Mouse (Mus musculus): ENCODE data around the gene Coro7.

DNA sequence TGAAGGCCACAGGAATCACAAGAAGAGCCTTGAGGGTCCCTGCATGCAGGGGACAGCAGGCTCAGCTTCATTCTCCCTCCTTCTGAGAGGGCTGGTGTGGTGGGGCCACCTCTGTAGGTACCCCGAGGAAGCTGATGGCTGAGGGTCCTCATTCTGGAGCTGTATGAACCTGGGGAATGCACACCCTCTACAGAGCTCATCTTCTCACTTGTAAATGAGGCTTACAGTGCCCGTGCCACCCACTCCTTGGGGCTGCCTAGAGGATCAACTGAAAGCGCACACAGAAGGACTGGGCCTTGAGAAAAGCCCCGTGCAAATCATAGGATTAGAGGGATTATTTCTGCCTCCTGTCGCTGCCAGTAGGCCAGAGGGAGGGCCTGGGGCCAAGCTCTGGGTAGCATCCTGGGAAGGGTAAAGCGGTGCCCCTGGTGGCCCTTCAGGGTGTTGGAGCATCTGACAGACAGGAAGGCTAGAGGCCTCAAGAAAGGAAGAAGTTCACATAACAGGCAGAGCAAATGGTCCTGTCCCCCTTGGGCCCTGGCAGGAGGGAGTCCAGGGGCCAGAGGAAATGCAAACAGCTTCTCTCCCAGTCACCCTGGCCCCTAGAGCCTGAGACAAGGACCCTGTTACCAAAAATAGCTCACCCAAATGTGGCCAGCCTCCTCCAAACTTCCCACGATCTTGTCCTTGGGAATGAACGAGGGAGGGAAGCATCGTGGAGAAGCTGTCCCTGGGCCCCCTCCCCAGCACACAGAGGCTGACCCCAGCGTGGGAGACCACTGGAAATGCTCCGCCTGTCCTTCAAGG lies 23.6 kb downstream of the Coro7 start:
- peak; percentile 23; the same call in 1 of the 2 replicates for TF ChIP-seq CTCF (IDR thresholded peaks at IDR 0.05; ENCODE audit: borderline replicate concordance, extremely low read depth, insufficient read depth, insufficient read length)
- TF ChIP-seq POLR2A (IDR thresholded peaks at IDR 0.05; ENCODE audit: borderline replicate concordance, extremely low read depth, insufficient read depth, insufficient read length, poor library complexity, severe bottlenecking) = no peak

Measured in brain, embryonic 14.5 days (tissue).